ENCODE assay signal across 9 mouse cellular contexts in genomic region chr9:100917111-100917510, GRCm38 (mm10).
DNase-seq lines count a peak whose midpoint lies in the region; ATAC-seq and TF ChIP-seq lines count a peak whose summit lies in the region.
"Had no signal": no experiment of that assay in that cellular context is flagged by ENCODE, and none has a peak within 500 bp of the region (broad histone marks: within the 10 kb centered on the region; RNA-seq: fewer than 3 reads in every experiment).

No protein-coding gene starts in this region.

- H3K9me3 ChIP-seq in hindbrain, postnatal 0 days (ENCODE audit: low read length) = no peaks in the 10 kb centered on the region
- H3K9me3 ChIP-seq in hindbrain, embryonic 10.5 days = no peaks in the 10 kb centered on the region
- H3K9me3 ChIP-seq in midbrain, embryonic 10.5 days (replicated peaks) = no peaks in the 10 kb centered on the region
- H3K9me3 ChIP-seq: embryonic facial prominence, embryonic 12.5 days had no signal

- H3K36me3 ChIP-seq in hindbrain, postnatal 0 days (ENCODE audit: insufficient read depth, low read length) = no peaks in the 10 kb centered on the region
- H3K36me3 ChIP-seq in hindbrain, embryonic 10.5 days = peaks cover 8% of the 10 kb centered on the region; the same call in 1 of the 2 replicates
- H3K36me3 ChIP-seq in midbrain, embryonic 10.5 days = peaks cover 10% of the 10 kb centered on the region; the same call in 1 of the 2 replicates
- H3K36me3 ChIP-seq: embryonic facial prominence, embryonic 12.5 days had no signal

- ATAC-seq in hindbrain, postnatal 0 days = no peak

- no peak overlapping the region for H3K27ac ChIP-seq in hindbrain, postnatal 0 days
- no peak overlapping the region for H3K27ac ChIP-seq in hindbrain, embryonic 10.5 days
- no peak overlapping the region for H3K27ac ChIP-seq in gastrocnemius, adult 2 months
- H3K27ac ChIP-seq in midbrain, embryonic 10.5 days (replicated peaks) = no peak overlapping the region
- H3K27ac ChIP-seq: embryonic facial prominence, embryonic 12.5 days had no signal

- H3K4me1 ChIP-seq in hindbrain, postnatal 0 days (ENCODE audit: insufficient read depth, low read length) = no peaks in the 10 kb centered on the region
- no peaks in the 10 kb centered on the region for H3K4me1 ChIP-seq in hindbrain, embryonic 10.5 days (replicated peaks)
- no peaks in the 10 kb centered on the region for H3K4me1 ChIP-seq in midbrain, embryonic 10.5 days
- H3K4me1 ChIP-seq: embryonic facial prominence, embryonic 12.5 days had no signal

- no peak overlapping the region for H3K4me3 ChIP-seq in hindbrain, postnatal 0 days (ENCODE audit: low read length)
- no peak overlapping the region for H3K4me3 ChIP-seq in hindbrain, embryonic 10.5 days
- no peak overlapping the region for H3K4me3 ChIP-seq in gastrocnemius, adult 2 months
- H3K4me3 ChIP-seq in midbrain, embryonic 10.5 days = no peak overlapping the region
- H3K4me3 ChIP-seq: embryonic facial prominence, embryonic 12.5 days had no signal

- H3K27me3 ChIP-seq in hindbrain, postnatal 0 days (ENCODE audit: insufficient read depth, low read length) = no peaks in the 10 kb centered on the region
- no peaks in the 10 kb centered on the region for H3K27me3 ChIP-seq in hindbrain, embryonic 10.5 days (ENCODE audit: insufficient read depth, poor library complexity, severe bottlenecking)
- no peaks in the 10 kb centered on the region for H3K27me3 ChIP-seq in midbrain, embryonic 10.5 days (ENCODE audit: low read depth, poor library complexity, severe bottlenecking)
- H3K27me3 ChIP-seq: embryonic facial prominence, embryonic 12.5 days had no signal

- peak; percentile 68 for TF ChIP-seq CTCF in hindbrain, postnatal 0 days (IDR thresholded peaks at IDR 0.05; ENCODE audit: low read depth)
- peak; percentile 80 for TF ChIP-seq CTCF in gastrocnemius, adult 2 months (IDR thresholded peaks at IDR 0.05)

- intact Hi-C loops in gastrocnemius, adult 2 months (cut with DNase I) = loop anchor here (2.0 to 5.0 kb wide), 2 partner anchors 395 to 462 kb away; no protein-coding TSS in a partner anchor

- WGBS in hindbrain, postnatal 0 days = 38% methylated on average over 2 of the region's 2 CpGs
- 65% methylated on average over 2 of the region's 2 CpGs for WGBS in hindbrain, embryonic 10.5 days
- WGBS in midbrain, embryonic 10.5 days = 60% methylated on average over 2 of the region's 2 CpGs

- no peak overlapping the region for H3K4me2 ChIP-seq in hindbrain, postnatal 0 days (ENCODE audit: low read depth, low read length)
- H3K4me2 ChIP-seq: embryonic facial prominence, embryonic 12.5 days had no signal

- peak; percentile 83 for DNase-seq in hindbrain, postnatal 0 days (ENCODE audit: low spot score)
- DNase-seq in hindbrain, embryonic 10.5 days (ENCODE audit: low spot score) = no peak
- DNase-seq in ES-CJ7 (ENCODE audit: low read depth, low spot score) = peak; percentile 72
- peak; percentile 60 for DNase-seq in c-Kit-positive CD71-positive TER-119-positive erythroid progenitor cells, embryonic 14.5 days (ENCODE audit: low spot score)
- DNase-seq in gastrocnemius, adult 2 months = peak; percentile 30
- DNase-seq in layer of hippocampus, postnatal 36 days = peak; percentile 4 to 41
- peak; percentile 77 for DNase-seq in retina, postnatal 1 day
- no peak for DNase-seq in midbrain, embryonic 10.5 days (ENCODE audit: low spot score)

- H3K9ac ChIP-seq in hindbrain, postnatal 0 days (replicated peaks; ENCODE audit: low read length) = no peak overlapping the region
- H3K9ac ChIP-seq: embryonic facial prominence, embryonic 12.5 days had no signal

Comparison
In these comparisons a context has a peak if more than half of its experiments do, and no peak if none do; other contexts are left out.
1. DNase-seq: peak in hindbrain, postnatal 0 days (single experiment), ES-CJ7 (single experiment), c-Kit-positive CD71-positive TER-119-positive erythroid progenitor cells, embryonic 14.5 days (single experiment), gastrocnemius, adult 2 months (single experiment), layer of hippocampus, postnatal 36 days (2 of 2) and retina, postnatal 1 day (single experiment); none in hindbrain, embryonic 10.5 days (single experiment) and midbrain, embryonic 10.5 days (single experiment).